Mouse (Mus musculus): ENCODE results near the gene Lrrc51. TPM values are rescaled to one million over a fixed set of nuclear protein-coding genes. Genes with fewer than 3 reads are reported as not detected.

Gene Lrrc51
- 2.8 and 3.4 TPM in 2 replicates for polyA plus RNA-seq (2012; rRNA removed)

- Histone ChIP-seq H3K36me3 (ENCODE audit: control insufficient read depth, insufficient read depth, low read length) (no peaks in the 10 kb centered on the region), H3K4me3 (ENCODE audit: low read depth, low read length) (peak within 1 kb of the TSS; percentile 86), H3K27me3 (ENCODE audit: control insufficient read depth, insufficient read depth, low read length) (no peaks in the 10 kb centered on the region), H3K27ac (ENCODE audit: insufficient read depth, low read depth, low read length) (peak within 1 kb of the TSS; percentile 57), H3K4me1 (ENCODE audit: control insufficient read depth, insufficient read depth, insufficient read length, low read length) (no peaks in the 10 kb centered on the region; the same call in 1 of the 2 replicates)
- no peak for TF ChIP-seq CTCF (IDR thresholded peaks at IDR 0.05; ENCODE audit: extremely low read depth, insufficient read length, insufficient replicate concordance, low read depth, low read length)
- TF ChIP-seq POLR2A (IDR thresholded peaks at IDR 0.05; ENCODE audit: low read depth, low read length) = peak; percentile 77
- under 1% methylated on average over 40 of the region's 40 CpGs for WGBS
Observed at GRCm38 (mm10) chr7:101933751-101934240, at the start of gene Lrrc51, which contains the start of gene Numa1. Lrrc51 (minus strand) TSS chr7:101933895. Numa1 (plus strand) TSS chr7:101934111.

- H3K4me1 ChIP-seq (ENCODE audit: control insufficient read depth, insufficient read depth, insufficient read length, low read length) = peaks cover 14% of the 10 kb centered on the region
- peaks cover 19% of the 10 kb centered on the region for H3K36me3 ChIP-seq (ENCODE audit: control insufficient read depth, insufficient read depth, low read length)
- no peaks in the 10 kb centered on the region for H3K27me3 ChIP-seq (ENCODE audit: control insufficient read depth, insufficient read depth, low read length)
- H3K4me3 ChIP-seq (ENCODE audit: low read depth, low read length) = no peak overlapping the region
- TF ChIP-seq POLR2A (IDR thresholded peaks at IDR 0.05; ENCODE audit: low read depth, low read length) (no peak; the same call in 1 of the 2 replicates), CTCF (IDR thresholded peaks at IDR 0.05; ENCODE audit: extremely low read depth, insufficient read length, insufficient replicate concordance, low read depth, low read length) (no peak)
- WGBS = 20% methylated on average over 1 of the region's 1 CpGs
- H3K27ac ChIP-seq (ENCODE audit: insufficient read depth, low read depth, low read length) = peak overlapping the region; percentile 70; the same call in 1 of the 2 replicates
Observed at GRCm38 (mm10) chr7:101982735-101983134, 49.0 kb upstream of the Lrrc51 start.

- Histone ChIP-seq H3K27ac (ENCODE audit: insufficient read depth, low read depth, low read length) (no peak overlapping the region), H3K36me3 (ENCODE audit: control insufficient read depth, insufficient read depth, low read length) (peaks cover 8% of the 10 kb centered on the region), H3K4me3 (ENCODE audit: low read depth, low read length) (no peak overlapping the region), H3K27me3 (ENCODE audit: control insufficient read depth, insufficient read depth, low read length) (no peaks in the 10 kb centered on the region), H3K4me1 (ENCODE audit: control insufficient read depth, insufficient read depth, insufficient read length, low read length) (peaks cover 24% of the 10 kb centered on the region; the same call in 1 of the 2 replicates)
- no peak for TF ChIP-seq POLR2A (IDR thresholded peaks at IDR 0.05; ENCODE audit: low read depth, low read length)
- TF ChIP-seq CTCF (IDR thresholded peaks at IDR 0.05; ENCODE audit: extremely low read depth, insufficient read length, insufficient replicate concordance, low read depth, low read length) = no peak
- 12% methylated on average over 2 of the region's 2 CpGs for WGBS
Observed at GRCm38 (mm10) chr7:101974505-101974904, 40.8 kb upstream of the Lrrc51 start.

- H3K4me3 ChIP-seq (ENCODE audit: low read depth, low read length) = no peak overlapping the region
- 58% methylated on average over 3 of the region's 3 CpGs for WGBS
- H3K36me3 ChIP-seq (ENCODE audit: control insufficient read depth, insufficient read depth, low read length) = peaks cover 8% of the 10 kb centered on the region
- H3K27me3 ChIP-seq (ENCODE audit: control insufficient read depth, insufficient read depth, low read length) = no peaks in the 10 kb centered on the region
- TF ChIP-seq CTCF (IDR thresholded peaks at IDR 0.05; ENCODE audit: extremely low read depth, insufficient read length, insufficient replicate concordance, low read depth, low read length) = no peak
- TF ChIP-seq POLR2A (IDR thresholded peaks at IDR 0.05; ENCODE audit: low read depth, low read length) = no peak
- peak overlapping the region; percentile 70 for H3K27ac ChIP-seq (ENCODE audit: insufficient read depth, low read depth, low read length)
- peaks cover 28% of the 10 kb centered on the region; the same call in 1 of the 2 replicates for H3K4me1 ChIP-seq (ENCODE audit: control insufficient read depth, insufficient read depth, insufficient read length, low read length)
Observed at GRCm38 (mm10) chr7:101973730-101974129, 40.0 kb upstream of the Lrrc51 start.

GRCm38 (mm10) chr7:101971721-101972120, 38.0 kb upstream of the Lrrc51 start:
- Histone ChIP-seq H3K27me3 (ENCODE audit: control insufficient read depth, insufficient read depth, low read length) (no peaks in the 10 kb centered on the region), H3K4me3 (ENCODE audit: low read depth, low read length) (no peak overlapping the region), H3K4me1 (ENCODE audit: control insufficient read depth, insufficient read depth, insufficient read length, low read length) (peaks cover 28% of the 10 kb centered on the region; the same call in 1 of the 2 replicates), H3K36me3 (ENCODE audit: control insufficient read depth, insufficient read depth, low read length) (peaks cover 5% of the 10 kb centered on the region; the same call in 1 of the 2 replicates), H3K27ac (ENCODE audit: insufficient read depth, low read depth, low read length) (peak overlapping the region; percentile 92)
- TF ChIP-seq CTCF (IDR thresholded peaks at IDR 0.05; ENCODE audit: extremely low read depth, insufficient read length, insufficient replicate concordance, low read depth, low read length) (no peak), POLR2A (IDR thresholded peaks at IDR 0.05; ENCODE audit: low read depth, low read length) (no peak)
- WGBS = 17% methylated on average over 2 of the region's 2 CpGs

GRCm38 (mm10) chr7:101970821-101971461, 37.2 kb upstream of the Lrrc51 start:
- peaks cover 2% of the 10 kb centered on the region; the same call in 1 of the 2 replicates for H3K36me3 ChIP-seq (ENCODE audit: control insufficient read depth, insufficient read depth, low read length)
- no peaks in the 10 kb centered on the region for H3K27me3 ChIP-seq (ENCODE audit: control insufficient read depth, insufficient read depth, low read length)
- H3K4me3 ChIP-seq (ENCODE audit: low read depth, low read length) = peak overlapping the region; percentile 83
- under 1% methylated on average over 19 of the region's 19 CpGs for WGBS
- peaks cover 28% of the 10 kb centered on the region; the same call in 1 of the 2 replicates for H3K4me1 ChIP-seq (ENCODE audit: control insufficient read depth, insufficient read depth, insufficient read length, low read length)
- H3K27ac ChIP-seq (ENCODE audit: insufficient read depth, low read depth, low read length) = peak overlapping the region; percentile 92
- TF ChIP-seq CTCF (IDR thresholded peaks at IDR 0.05; ENCODE audit: extremely low read depth, insufficient read length, insufficient replicate concordance, low read depth, low read length) = no peak
- no peak for TF ChIP-seq POLR2A (IDR thresholded peaks at IDR 0.05; ENCODE audit: low read depth, low read length)

- H3K27ac ChIP-seq (ENCODE audit: insufficient read depth, low read depth, low read length) = peak overlapping the region; percentile 96
- peaks cover 2% of the 10 kb centered on the region; the same call in 1 of the 2 replicates for H3K36me3 ChIP-seq (ENCODE audit: control insufficient read depth, insufficient read depth, low read length)
- peaks cover 30% of the 10 kb centered on the region; the same call in 1 of the 2 replicates for H3K4me1 ChIP-seq (ENCODE audit: control insufficient read depth, insufficient read depth, insufficient read length, low read length)
- 2% methylated on average over 16 of the region's 17 CpGs for WGBS
- TF ChIP-seq POLR2A (IDR thresholded peaks at IDR 0.05; ENCODE audit: low read depth, low read length) = peak; percentile 4; the same call in 1 of the 2 replicates
- TF ChIP-seq CTCF (IDR thresholded peaks at IDR 0.05; ENCODE audit: extremely low read depth, insufficient read length, insufficient replicate concordance, low read depth, low read length) = no peak
- H3K27me3 ChIP-seq (ENCODE audit: control insufficient read depth, insufficient read depth, low read length) = no peaks in the 10 kb centered on the region
- peak overlapping the region; percentile 83 for H3K4me3 ChIP-seq (ENCODE audit: low read depth, low read length)
Observed at GRCm38 (mm10) chr7:101970429-101970775, 36.7 kb upstream of the Lrrc51 start.
